Mouse (Mus musculus) stomach, postnatal 0 days (tissue): ENCODE results near the gene Gm15517. TPM values are rescaled to one million over a fixed set of nuclear protein-coding genes. Genes with fewer than 3 reads are reported as not detected.
"Not testable (repeated sequence)": the region's sequence is repeated elsewhere in the genome, so short reads cannot be mapped to it uniquely, and the experiment has no call there.

ENCODE experiments used
- ATAC-seq: fragments of 200-750 bp; cut with Nextera tagmentation; 2 replicates; pipeline ENCODE4 v1.8.0; 2017; ENCODE audit not compliant: low FRiP score, low TSS enrichment
- DNase-seq: peaks from one replicate; pipeline ENCODE4 v3.0.0-alpha.2; 2016; ENCODE audit warnings: low spot score
- H3K27ac ChIP-seq: fragments of 300-500 bp; sonication (generic); replicated peaks from 2 replicates; pipeline ENCODE4 v1.5.1; 2014; ENCODE audit warnings: mild to moderate bottlenecking, control low read depth
- H3K27me3 ChIP-seq: fragments of 300-500 bp; sonication (generic); 2 replicates; pipeline ENCODE4 v1.6.1; 2014; ENCODE audit warnings: low read length; ENCODE audit not compliant: control insufficient read depth, insufficient read depth
- H3K36me3 ChIP-seq: fragments of 300-500 bp; sonication (generic); 2 replicates; pipeline ENCODE4 v1.6.1; 2014; ENCODE audit warnings: low read length, mixed read lengths; ENCODE audit not compliant: control insufficient read depth, insufficient read depth
- H3K4me1 ChIP-seq: fragments of 300-500 bp; sonication (generic); replicated peaks from 2 replicates; pipeline ENCODE4 v1.6.1; 2014; ENCODE audit warnings: antibody characterized with exemption; ENCODE audit not compliant: control insufficient read depth, insufficient read depth
- H3K4me2 ChIP-seq: fragments of 300-500 bp; sonication (generic); replicated peaks from 2 replicates; pipeline ENCODE4 v1.6.1; 2014; ENCODE audit warnings: low read depth, mild to moderate bottlenecking, control low read depth, moderate library complexity
- H3K4me3 ChIP-seq: fragments of 300-500 bp; sonication (generic); 2 replicates; pipeline ENCODE4 v1.5.1; 2014; ENCODE audit warnings: low read depth, low read length, control low read depth
- H3K9ac ChIP-seq: fragments of 300-500 bp; sonication (generic); 2 replicates; pipeline ENCODE4 v1.6.1; 2014; ENCODE audit warnings: mild to moderate bottlenecking, low read length, control low read depth, mixed read lengths
- H3K9me3 ChIP-seq: fragments of 300-500 bp; sonication (generic); 2 replicates; pipeline ENCODE4 v1.6.1; 2016; ENCODE audit warnings: low read length; ENCODE audit not compliant: control insufficient read depth
- CTCF ChIP-seq: IDR thresholded peaks from 2 replicates; pipeline ENCODE4 v1.5.1; 2016; ENCODE audit warnings: antibody characterized with exemption, low read depth, mild to moderate bottlenecking, moderate library complexity
- EP300 ChIP-seq: optimal IDR thresholded peaks from 2 replicates; pipeline ENCODE3; 2016; ENCODE audit warnings: antibody characterized with exemption
- WGBS: fragments of 180-500 bp; shearing (Covaris S2); extraction: QIAGEN DNeasy Blood & Tissue Kit; methylation state at CpG from one replicate; pipeline ENCODE4 v1.1.7; 2014; 5-methylcytosine and 5-hydroxymethylcytosine counted together
- polyA plus RNA-seq: library from polyadenylated mRNA; unstranded; fragments of >200 nt; fragmentation: Nextera tagmentation; extraction: Ambion mirVana; gene quantifications from 2 replicates; pipeline ENCODE4 v1.2.1, GENCODE M21; 2015

Gm15517 gene
- polyA plus RNA-seq, 1 experiment from 2014 or later = not detected

DNA sequence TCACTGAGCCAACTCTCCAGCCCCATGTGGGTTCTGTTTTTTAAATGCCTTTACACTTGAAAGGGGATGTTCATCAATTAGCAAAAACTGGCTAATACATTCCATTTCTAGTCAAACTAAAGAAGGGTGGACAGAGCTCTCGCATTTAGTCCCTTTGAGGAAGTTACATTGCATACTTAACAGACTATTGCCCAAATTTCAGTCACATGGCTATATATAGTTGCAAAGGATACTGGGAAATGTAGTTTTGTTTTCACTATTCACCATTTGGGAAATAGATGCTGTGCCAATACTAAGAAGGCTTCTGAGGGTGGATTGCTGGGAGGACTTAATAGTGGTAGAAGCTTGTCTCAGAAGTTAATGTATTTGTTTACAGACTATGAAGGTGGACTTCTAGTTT, 19.7 kb downstream of the Gm15517 start:
- Histone ChIP-seq H3K27ac (no peak overlapping the region), H3K4me2 (no peak overlapping the region), H3K4me3 (no peak overlapping the region), H3K36me3 (no peaks in the 10 kb centered on the region), H3K27me3 (0 out of 2 replicates have a peak, but pooled peaks cover 2% of the 10 kb centered on the region), H3K4me1 (no peaks in the 10 kb centered on the region), H3K9ac (no peak overlapping the region), H3K9me3 (no peaks in the 10 kb centered on the region)
- TF ChIP-seq EP300 (no peak), CTCF (no peak)
- WGBS = 58% methylated on average over 1 of the region's 1 CpGs
- DNase-seq (no peak), ATAC-seq (no peak)

DNA sequence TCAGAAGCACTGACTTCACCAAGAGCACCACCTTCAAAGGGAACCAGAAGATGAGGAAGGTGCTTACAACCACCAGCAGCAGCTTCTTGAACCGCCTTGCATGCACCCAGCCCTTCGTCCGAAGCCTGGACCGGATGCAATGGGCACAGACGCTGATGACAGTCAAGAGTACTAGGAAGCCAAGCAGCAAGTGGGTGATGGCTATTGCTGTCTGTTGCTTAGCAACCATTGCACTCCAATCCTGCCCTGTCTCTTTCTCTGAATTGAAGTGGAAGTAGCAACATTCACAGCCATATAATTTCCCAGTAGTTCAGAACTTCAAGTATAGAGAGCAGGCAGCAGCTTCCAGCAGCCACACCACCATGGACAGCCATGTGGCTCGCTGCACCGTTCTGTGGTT, 20.3 kb downstream of the Gm15517 start:
- Histone ChIP-seq H3K4me2 (no peak overlapping the region), H3K9me3 (no peaks in the 10 kb centered on the region), H3K9ac (no peak overlapping the region), H3K4me3 (no peak overlapping the region), H3K27me3 (0 out of 2 replicates have a peak, but pooled peaks cover 2% of the 10 kb centered on the region), H3K27ac (no peak overlapping the region), H3K4me1 (no peaks in the 10 kb centered on the region), H3K36me3 (no peaks in the 10 kb centered on the region)
- WGBS = 84% methylated on average over 7 of the region's 7 CpGs
- no peak for TF ChIP-seq EP300
- DNase-seq = no peak
- ATAC-seq = no peak

DNA sequence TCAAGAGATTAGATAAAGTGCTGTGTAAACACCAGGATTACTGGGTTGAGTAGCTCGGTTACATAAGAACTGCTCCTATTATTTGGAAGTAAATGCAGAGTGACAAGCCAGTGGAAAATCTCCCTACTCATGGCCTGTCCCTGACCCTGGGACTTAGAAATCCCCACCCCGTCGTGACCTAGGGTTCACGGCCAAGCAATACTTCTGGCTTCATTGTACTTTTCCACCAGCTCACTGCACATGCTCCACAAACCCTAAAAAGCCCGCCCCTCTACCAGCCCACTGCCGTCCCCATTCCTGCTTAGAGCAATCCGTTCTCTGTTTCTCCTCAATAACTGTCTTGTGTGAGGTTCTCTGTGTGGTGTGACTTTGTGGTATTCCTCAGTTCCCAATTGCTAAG, 26.5 kb downstream of the Gm15517 start:
- Histone ChIP-seq H3K4me1 (no peaks in the 10 kb centered on the region), H3K9ac (no peak overlapping the region), H3K9me3 (no peaks in the 10 kb centered on the region), H3K36me3 (no peaks in the 10 kb centered on the region), H3K27me3 (no peaks in the 10 kb centered on the region), H3K27ac (no peak overlapping the region), H3K4me2 (no peak overlapping the region), H3K4me3 (no peak overlapping the region)
- 38% methylated on average over 7 of the region's 7 CpGs for WGBS
- DNase-seq (no peak), ATAC-seq (0 out of 2 replicates have a peak, but pooled peaks have one; percentile 8)
- TF ChIP-seq CTCF (no peak), EP300 (no peak)

DNA sequence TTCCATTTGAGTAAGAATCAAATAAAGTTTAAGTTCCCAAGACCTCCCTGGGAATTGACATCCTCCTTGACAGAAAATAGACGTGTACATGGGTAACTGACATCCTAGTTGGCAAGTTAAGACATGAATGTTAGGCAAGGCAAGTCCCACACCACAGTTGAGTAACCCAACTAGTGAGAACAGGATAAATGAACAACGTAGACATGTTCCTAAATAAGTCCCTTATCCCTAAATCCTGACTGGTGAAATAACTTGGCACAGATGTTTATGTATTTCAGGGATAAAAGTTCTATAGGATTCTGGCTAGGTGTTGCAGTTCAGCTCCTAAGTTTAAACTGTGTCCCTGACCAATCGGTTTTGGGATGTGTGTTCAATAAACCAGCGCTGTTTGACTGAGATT, 29.7 kb downstream of the Gm15517 start:
- DNase-seq = no peak
- Histone ChIP-seq H3K27me3 (no peaks in the 10 kb centered on the region), H3K4me3 (no peak overlapping the region), H3K4me2 (no peak overlapping the region), H3K9ac (no peak overlapping the region), H3K36me3 (no peaks in the 10 kb centered on the region), H3K9me3 (no peaks in the 10 kb centered on the region), H3K27ac (no peak overlapping the region), H3K4me1 (no peaks in the 10 kb centered on the region)
- TF ChIP-seq EP300 (no peak), CTCF (no peak)
- WGBS = 60% methylated on average over 4 of the region's 4 CpGs
- no peak for ATAC-seq

DNA sequence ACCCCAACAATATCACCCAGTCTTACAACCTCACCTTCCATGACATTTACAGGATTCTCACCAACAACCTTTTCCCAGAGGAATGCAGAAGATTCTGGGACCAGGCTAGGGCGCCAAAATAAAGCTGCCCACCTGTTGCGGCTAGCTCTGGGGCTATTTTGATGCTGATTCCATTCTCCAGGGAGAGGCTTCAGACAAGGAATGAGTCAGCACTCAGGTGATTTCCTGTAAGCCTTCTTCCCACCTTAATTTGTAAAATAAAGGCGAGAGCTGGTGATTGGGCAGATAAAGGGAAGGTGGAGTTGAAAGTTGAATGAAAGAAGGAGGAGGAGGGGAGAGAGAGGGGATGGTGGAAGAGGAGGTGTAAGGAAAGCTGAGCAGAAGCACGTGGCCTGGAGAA, 30.2 kb downstream of the Gm15517 start:
- WGBS = 52% methylated on average over 4 of the region's 4 CpGs
- DNase-seq = no peak
- Histone ChIP-seq H3K4me1 (no peaks in the 10 kb centered on the region), H3K4me2 (no peak overlapping the region), H3K9me3 (no peaks in the 10 kb centered on the region), H3K4me3 (no peak overlapping the region), H3K36me3 (no peaks in the 10 kb centered on the region), H3K27ac (no peak overlapping the region), H3K9ac (no peak overlapping the region), H3K27me3 (no peaks in the 10 kb centered on the region)
- no peak for ATAC-seq
- TF ChIP-seq CTCF (no peak), EP300 (no peak)

DNA sequence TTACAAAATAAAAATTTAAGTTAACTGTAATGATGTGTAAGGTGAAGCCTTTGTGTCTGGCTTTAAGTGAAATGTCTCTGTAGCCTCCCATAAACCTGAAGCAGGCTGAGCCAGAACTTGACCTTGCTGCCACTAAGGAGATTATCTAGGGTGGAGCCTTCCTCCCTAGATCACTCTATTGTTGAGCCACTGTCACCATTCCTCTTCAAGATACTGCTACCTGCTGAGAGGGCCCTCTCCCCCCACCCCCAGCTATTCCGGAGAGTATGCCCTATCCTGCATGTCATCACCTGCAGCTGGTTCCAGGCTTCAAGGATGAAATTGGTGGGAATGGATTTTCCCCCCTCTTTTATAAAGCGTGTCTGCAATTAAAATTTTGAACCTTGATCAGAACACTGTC, 36.3 kb downstream of the Gm15517 start:
- H3K9me3 ChIP-seq, ATAC-seq, H3K27ac ChIP-seq, H3K27me3 ChIP-seq, H3K9ac ChIP-seq, H3K4me1 ChIP-seq, H3K36me3 ChIP-seq, H3K4me3 ChIP-seq, DNase-seq, H3K4me2 ChIP-seq: not testable (repeated sequence)
- WGBS = 89% methylated on average over 2 of the region's 2 CpGs
